Mouse (Mus musculus) cerebellum, adult 2 months (tissue): ENCODE measurements around the gene Dact3.

ENCODE experiments used
- CTCF ChIP-seq: fragments of 200-500 bp; IDR thresholded peaks from 2 replicates; pipeline ENCODE4 v1.5.1; 2011; ENCODE audit warnings: low read depth, mild to moderate bottlenecking, control low read depth, low read length, moderate library complexity, borderline replicate concordance; ENCODE audit not compliant: insufficient read depth
- POLR2A ChIP-seq: fragments of 200-500 bp; IDR thresholded peaks from 2 replicates; pipeline ENCODE4 v1.6.1; 2011; ENCODE audit warnings: low read length, control low read depth, borderline replicate concordance; ENCODE audit not compliant: insufficient read depth

DNA sequence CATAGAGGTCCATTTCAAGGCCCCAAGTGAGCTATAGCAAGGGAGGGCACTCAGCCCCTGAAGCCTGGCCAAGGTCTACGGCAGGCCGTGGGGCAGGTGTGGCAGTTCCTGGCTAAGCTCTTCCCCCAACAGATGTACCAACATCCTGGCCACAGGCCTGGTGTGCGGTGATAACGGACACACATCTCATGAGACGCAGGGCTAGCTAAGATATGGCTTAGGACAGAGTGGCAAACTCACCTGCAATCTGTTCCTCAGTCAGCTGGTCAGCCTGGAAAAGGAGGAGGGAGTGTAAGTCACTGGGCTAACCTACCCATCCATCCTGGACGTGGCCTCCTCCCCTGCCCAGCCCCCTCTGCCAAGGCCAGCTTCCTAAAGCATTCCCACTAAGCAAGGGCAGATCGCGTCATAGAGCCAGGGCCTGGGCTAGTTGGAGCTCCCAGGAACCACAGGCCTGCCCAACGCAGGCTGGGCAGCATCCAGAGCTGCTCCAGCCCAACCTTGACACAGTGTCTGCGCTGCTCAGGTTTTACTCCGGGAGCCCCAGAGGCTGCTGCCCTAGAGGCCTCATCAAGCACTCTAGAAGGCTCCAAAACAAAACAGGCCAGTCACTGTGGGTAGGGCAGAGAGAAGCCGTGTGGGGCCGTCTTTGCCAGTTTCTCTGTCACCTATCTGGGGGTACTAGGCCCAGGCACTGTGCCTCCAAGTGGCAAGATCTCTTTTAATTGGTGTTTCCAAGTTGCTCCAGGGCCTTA lies 44.5 kb downstream of the Dact3 start:
- TF ChIP-seq POLR2A, result no peak
- TF ChIP-seq CTCF, result no peak
